Mouse (Mus musculus) kidney, postnatal 14 days (tissue): ENCODE measurements around the gene Timm10.

Source experiments
- DNase-seq: peaks from one replicate; pipeline ENCODE4 v3.0.0; 2022; ENCODE audit warnings: mixed read lengths

The Timm10 gene

DNA sequence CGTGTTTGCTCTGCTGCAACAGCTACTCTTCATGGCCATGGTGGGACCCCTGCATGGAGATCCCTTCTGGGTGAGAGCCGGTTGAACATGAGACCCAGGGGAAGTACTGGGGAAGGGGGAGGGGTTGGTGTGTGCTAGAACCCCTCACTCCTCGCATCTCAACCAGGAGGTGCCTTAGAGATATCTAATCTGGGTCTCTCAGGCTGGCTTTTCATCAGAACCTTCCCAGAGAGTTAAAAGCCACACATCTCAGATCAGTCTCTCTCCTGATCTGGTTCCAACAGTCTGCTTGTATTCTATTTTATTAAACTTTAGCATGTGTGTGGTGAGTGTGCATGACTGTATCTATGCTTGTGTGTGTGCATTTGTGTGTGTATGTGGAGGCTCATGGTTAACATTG lies 34.6 kb downstream of the Timm10 start:
- no peak for DNase-seq

DNA sequence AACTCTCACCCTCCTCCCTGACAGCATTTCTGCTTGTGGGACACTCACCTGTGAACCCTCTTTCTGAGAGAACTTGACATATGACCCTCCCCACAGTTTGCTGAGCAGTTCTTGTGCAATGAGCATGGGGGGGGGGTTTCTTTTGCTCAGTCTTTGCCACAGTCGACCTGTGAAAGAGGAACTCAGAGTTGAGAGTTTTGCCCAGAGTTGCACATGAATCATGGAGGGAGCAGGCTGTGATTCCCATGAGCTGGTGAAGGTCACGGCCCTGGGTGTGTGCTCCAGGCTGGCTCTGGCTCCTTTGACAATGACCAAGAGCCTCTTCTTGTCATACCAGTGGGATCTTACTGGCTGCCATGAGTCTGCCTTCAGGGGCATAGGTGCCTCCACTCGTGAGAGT lies 35.4 kb downstream of the Timm10 start:
- no peak for DNase-seq

DNA sequence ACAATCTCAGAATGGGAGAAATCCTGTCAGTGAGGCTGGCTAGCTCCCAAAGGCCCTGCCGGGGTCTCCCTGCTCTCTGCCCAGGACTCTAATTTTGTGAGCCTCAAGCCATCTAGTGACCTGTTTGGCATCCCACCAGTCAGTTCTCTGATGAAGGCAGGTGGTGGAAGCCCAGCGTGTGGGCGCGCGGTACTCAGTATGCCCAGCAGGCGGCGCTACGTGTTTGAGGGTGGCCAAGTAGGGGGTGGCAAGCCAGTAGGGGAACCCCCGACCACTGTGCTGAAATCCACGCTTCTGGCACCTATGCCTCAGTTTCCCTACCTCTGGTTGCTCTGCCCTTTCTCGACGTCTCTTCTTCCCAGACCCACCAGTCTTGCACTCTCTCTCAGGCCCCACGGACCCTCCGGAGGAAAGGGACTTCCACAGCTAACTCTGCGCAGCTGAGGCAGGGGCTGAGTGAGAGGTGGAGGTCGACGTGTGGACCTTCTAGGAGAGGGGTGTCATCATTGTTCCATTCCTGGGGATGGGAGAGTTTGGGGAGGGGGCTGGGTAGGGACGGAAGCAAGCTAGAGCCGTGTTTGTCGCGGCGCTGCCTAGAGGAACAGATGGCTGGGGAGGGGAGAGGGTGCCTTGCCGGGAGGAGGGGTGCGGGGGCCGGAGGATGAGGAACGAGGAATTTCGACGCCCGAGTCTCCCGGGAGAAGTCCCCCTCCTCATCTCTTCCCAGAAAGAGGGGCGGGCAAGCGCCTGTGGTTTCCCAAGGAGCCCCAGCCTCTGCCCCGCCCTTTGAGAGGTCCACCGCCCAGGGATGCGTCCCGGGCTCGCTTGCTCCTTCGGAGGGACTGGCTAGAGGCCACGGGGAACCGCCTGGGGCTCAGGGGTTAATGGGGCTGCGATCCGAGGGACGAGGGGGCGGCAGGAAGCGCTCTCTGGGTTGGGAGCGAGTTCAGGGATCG lies 39.1 kb downstream of the Timm10 start:
- DNase-seq, result peak; percentile 53

DNA sequence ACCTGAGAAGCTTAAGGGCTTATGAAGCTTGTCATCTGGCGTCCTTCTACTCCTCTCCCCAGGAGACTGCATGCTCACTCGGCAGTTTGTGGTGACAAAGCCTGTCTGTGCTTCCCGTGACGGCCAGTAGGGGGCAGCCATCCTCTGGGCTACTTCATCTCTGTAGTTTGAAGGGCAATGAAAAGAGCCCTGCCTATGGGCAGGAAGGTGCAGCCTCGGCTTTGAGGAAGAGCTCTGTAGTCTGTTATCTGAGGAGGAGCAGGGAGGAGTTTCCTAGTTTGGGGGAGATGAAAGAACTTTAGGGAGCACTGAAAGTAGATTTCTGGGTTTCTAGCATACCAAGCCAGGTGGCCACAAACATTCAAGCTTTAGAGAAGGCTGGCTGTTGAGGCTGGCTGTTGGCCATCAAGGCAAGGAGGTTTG lies 41.7 kb downstream of the Timm10 start:
- DNase-seq, result peak; percentile 69

DNA sequence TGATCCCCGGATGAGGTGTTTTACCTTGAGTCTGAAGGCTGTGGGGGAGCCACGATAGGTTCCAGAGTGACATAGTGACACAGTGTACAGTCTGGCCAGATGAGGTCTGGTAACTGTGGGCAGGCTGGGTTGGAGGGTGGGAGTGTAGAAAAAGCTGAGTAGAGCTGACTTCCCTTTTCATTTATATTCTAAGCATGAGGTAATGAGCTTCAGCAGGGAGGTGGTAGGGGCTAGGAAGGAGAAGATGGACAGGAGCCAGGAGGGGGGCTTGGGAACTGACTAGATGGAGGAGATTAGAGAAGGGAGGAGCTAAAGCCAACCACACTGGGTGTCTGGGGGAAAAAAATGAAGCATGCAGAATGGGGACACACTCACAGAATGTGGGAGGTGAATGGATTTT lies 42.2 kb downstream of the Timm10 start:
- DNase-seq, result no peak

DNA sequence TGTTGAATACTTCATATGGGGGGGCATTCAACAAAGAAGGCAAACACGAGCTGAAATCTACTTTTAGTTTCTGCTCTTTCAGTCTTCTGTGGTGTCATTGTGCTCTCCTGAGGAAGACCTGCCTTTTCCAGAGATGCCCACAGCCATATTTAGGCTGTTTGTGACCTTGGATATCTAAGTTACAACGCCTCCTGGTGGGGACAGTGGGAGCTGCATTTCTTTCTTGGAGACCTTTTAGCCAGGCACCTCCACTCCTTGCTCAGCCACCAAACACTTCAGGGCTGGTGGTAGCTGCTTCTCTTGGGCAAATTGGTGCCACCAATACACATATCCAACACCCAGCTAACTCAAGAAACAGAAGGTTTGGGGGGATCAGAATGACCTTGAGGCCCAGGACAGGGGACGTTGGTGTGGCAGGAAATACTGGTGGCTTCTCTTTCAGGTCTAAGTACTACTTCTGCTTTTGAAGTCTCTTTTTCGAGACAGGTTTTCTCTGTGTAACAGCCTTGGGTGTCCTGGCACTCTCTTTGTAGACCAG lies 43.9 kb downstream of the Timm10 start:
- DNase-seq, result no peak

DNA sequence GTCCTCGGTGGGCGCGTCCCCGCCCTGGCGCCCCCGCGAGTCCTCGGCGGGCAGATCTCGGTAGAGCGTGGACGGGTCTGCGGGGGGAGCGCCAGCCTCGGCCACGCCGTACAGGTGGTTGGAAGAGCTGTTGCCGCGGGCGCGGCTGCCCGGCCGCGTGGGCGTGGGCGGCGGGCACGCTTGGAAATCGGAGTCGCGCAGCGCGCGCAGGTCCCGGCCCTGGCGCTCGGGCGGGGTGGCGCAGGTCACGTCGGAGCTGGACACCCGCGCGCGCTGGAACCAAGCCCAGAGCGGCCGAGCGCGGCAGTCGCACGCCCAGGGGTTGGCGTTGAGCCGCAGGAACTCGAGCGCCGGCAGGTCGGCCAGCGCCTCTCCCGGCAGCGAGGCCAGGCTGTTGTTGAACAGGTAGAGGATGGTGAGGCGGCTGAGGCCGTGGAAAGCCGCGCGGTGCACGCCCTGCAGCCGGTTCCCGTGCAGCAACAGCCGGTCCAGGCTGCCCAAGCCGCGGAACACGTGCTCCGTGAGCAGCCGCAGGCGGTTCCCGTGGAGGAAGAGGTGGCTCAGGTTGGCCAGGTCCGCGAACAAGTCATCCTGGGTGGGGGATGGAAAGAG lies 45.4 kb downstream of the Timm10 start:
- peak; percentile 83 for DNase-seq

DNA sequence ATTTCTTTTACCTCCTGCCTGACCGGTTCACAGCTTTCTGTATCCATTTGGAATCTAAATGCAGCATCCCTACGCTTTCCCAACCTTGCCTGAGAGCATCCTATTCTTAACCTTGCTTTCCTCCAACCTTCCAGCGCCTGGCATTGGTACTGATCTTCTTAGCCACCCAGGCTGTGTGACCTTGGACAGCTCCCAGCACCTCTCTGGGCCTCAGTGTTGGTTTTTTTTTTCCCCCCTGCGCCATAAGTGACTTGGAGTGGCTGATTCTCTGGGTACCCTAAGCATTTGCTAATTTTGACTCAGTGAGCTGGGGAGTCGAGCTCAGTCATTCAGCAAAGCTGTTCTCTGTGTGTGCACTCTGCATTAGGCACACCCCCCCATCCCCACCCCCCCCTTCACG lies 49.0 kb downstream of the Timm10 start:
- no peak for DNase-seq
